Comparison of ENCODE assay signal across 21 mouse cellular contexts in the genomic region with DNA sequence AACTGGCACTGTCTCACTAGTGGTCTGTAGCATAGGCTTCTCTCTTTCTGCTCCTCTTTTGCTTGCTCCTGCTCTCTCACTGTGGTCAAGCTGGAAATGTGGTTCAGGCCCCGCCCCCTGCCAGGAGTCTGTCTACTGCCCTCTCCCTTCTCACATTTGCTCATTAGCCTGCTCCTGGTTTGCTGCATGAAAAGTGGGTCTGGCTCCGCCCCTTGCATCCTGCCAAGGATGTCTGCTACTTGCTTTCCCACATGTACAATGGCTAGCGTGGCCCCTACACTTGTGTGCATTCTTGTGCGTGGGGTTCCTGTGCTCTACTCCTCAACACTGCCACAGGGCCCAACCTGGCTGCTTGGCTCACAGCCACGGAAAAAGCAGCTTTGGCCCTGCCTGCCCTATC.
DNase-seq lines count a peak whose midpoint lies in the region; ATAC-seq and TF ChIP-seq lines count a peak whose summit lies in the region.
"Had no signal": no experiment of that assay in that cellular context is flagged by ENCODE, and none has a peak within 500 bp of the region (broad histone marks: within the 10 kb centered on the region; RNA-seq: fewer than 3 reads in every experiment).

No protein-coding gene starts in this region.

- 74% methylated on average over 5 of the region's 5 CpGs for WGBS in forebrain, embryonic 11.5 days
- 51% methylated on average over 5 of the region's 5 CpGs for WGBS in forebrain, postnatal 0 days
- 56% methylated on average over 5 of the region's 5 CpGs for WGBS in lung, embryonic 15.5 days
- WGBS in forebrain, embryonic 14.5 days, result 52% methylated on average over 5 of the region's 5 CpGs

- ATAC-seq in forebrain, embryonic 11.5 days (replicated peaks; ENCODE audit: low FRiP score), result peak; percentile 49; the same call in 1 of the 2 replicates
- ATAC-seq in forebrain, postnatal 0 days, result no peak
- 0 out of 2 replicates have a peak, but pooled peaks have one; percentile 14 for ATAC-seq in lung, embryonic 15.5 days (ENCODE audit: borderline replicate concordance, extremely low read depth, low FRiP score, low TSS enrichment)
- ATAC-seq in forebrain, embryonic 14.5 days, result peak; percentile 40; the same call in 1 of the 2 replicates

- H3K27ac ChIP-seq in forebrain, embryonic 11.5 days (ENCODE audit: low read depth, low read length), result no peak overlapping the region
- H3K27ac ChIP-seq in forebrain, postnatal 0 days (ENCODE audit: low read depth, low read length), result no peak overlapping the region
- no peak overlapping the region for H3K27ac ChIP-seq in lung, embryonic 15.5 days
- H3K27ac ChIP-seq in forebrain, embryonic 14.5 days (ENCODE audit: low read depth, low read length), result no peak overlapping the region
- H3K27ac ChIP-seq: embryonic facial prominence, embryonic 13.5 days; heart, embryonic 15.5 days; layer of hippocampus, adult 2 months; stomach, postnatal 0 days had no signal

- H3K9ac ChIP-seq in forebrain, embryonic 11.5 days (ENCODE audit: low read length), result no peak overlapping the region
- no peak overlapping the region for H3K9ac ChIP-seq in forebrain, postnatal 0 days
- H3K9ac ChIP-seq in lung, embryonic 15.5 days, result no peak overlapping the region
- no peak overlapping the region for H3K9ac ChIP-seq in forebrain, embryonic 14.5 days (ENCODE audit: low read length)
- H3K9ac ChIP-seq: embryonic facial prominence, embryonic 13.5 days; heart, embryonic 15.5 days had no signal

- intact Hi-C loops in heart, postnatal 36 days (cut with DNase I), result no loop called here

- no peaks in the 10 kb centered on the region for H3K9me3 ChIP-seq in forebrain, embryonic 11.5 days (ENCODE audit: control insufficient read depth, low read length)
- no peaks in the 10 kb centered on the region for H3K9me3 ChIP-seq in forebrain, postnatal 0 days (ENCODE audit: low read length)
- no peaks in the 10 kb centered on the region for H3K9me3 ChIP-seq in lung, embryonic 15.5 days
- H3K9me3 ChIP-seq in forebrain, embryonic 14.5 days (replicated peaks; ENCODE audit: control insufficient read depth, low read length), result no peaks in the 10 kb centered on the region
- H3K9me3 ChIP-seq: embryonic facial prominence, embryonic 13.5 days; heart, embryonic 15.5 days had no signal

- TF ChIP-seq CTCF in forebrain, postnatal 0 days (IDR thresholded peaks at IDR 0.05; ENCODE audit: low read depth), result no peak

- no peaks in the 10 kb centered on the region for H3K27me3 ChIP-seq in forebrain, embryonic 11.5 days (ENCODE audit: control insufficient read depth, insufficient read depth, low read length)
- H3K27me3 ChIP-seq in forebrain, postnatal 0 days (ENCODE audit: insufficient read depth, low read length), result no peaks in the 10 kb centered on the region
- H3K27me3 ChIP-seq in lung, embryonic 15.5 days, result no peaks in the 10 kb centered on the region
- H3K27me3 ChIP-seq in forebrain, embryonic 14.5 days (replicated peaks; ENCODE audit: control insufficient read depth, insufficient read depth, low read length), result no peaks in the 10 kb centered on the region
- H3K27me3 ChIP-seq: embryonic facial prominence, embryonic 13.5 days; heart, embryonic 15.5 days had no signal

- DNase-seq in forebrain, embryonic 11.5 days (ENCODE audit: low spot score), result no peak
- DNase-seq in forebrain, postnatal 0 days, result no peak
- DNase-seq in lung, postnatal 36 days, result no peak
- DNase-seq in R1 (ENCODE audit: low read depth, low spot score), result peak; percentile 12
- DNase-seq in forebrain, embryonic 14.5 days (ENCODE audit: low spot score), result peak; percentile 4
- DNase-seq in embryo, embryonic 11 days, result no peak
- DNase-seq in heart, postnatal 36 days, result no peak
- DNase-seq: adrenal gland, adult 8-10 months; gastrocnemius, postnatal 36 days; kidney, adult 18-20 months; kidney, postnatal 14 days; layer of hippocampus, postnatal 36 days; lung, postnatal 10 days; right cerebral cortex, postnatal 4 days; thymus, postnatal 36 days had no signal

- H3K36me3 ChIP-seq in forebrain, embryonic 11.5 days (ENCODE audit: control insufficient read depth, insufficient read depth, low read length), result no peaks in the 10 kb centered on the region
- H3K36me3 ChIP-seq in forebrain, postnatal 0 days (ENCODE audit: insufficient read depth), result no peaks in the 10 kb centered on the region
- no peaks in the 10 kb centered on the region for H3K36me3 ChIP-seq in lung, embryonic 15.5 days
- no peaks in the 10 kb centered on the region for H3K36me3 ChIP-seq in forebrain, embryonic 14.5 days (ENCODE audit: control insufficient read depth, insufficient read depth, low read length)
- H3K36me3 ChIP-seq: embryonic facial prominence, embryonic 13.5 days; heart, embryonic 15.5 days had no signal

- H3K4me2 ChIP-seq in forebrain, embryonic 11.5 days (ENCODE audit: low read depth, low read length, severe bottlenecking), result no peak overlapping the region
- H3K4me2 ChIP-seq in forebrain, postnatal 0 days (ENCODE audit: low read depth), result no peak overlapping the region
- H3K4me2 ChIP-seq in lung, embryonic 15.5 days, result no peak overlapping the region
- H3K4me2 ChIP-seq in forebrain, embryonic 14.5 days (ENCODE audit: low read length), result no peak overlapping the region
- H3K4me2 ChIP-seq: embryonic facial prominence, embryonic 13.5 days; heart, embryonic 15.5 days; liver, embryonic 11.5 days had no signal

- H3K4me3 ChIP-seq in forebrain, embryonic 11.5 days (ENCODE audit: low read depth, low read length), result no peak overlapping the region
- H3K4me3 ChIP-seq in forebrain, postnatal 0 days (ENCODE audit: low read depth, low read length), result no peak overlapping the region
- H3K4me3 ChIP-seq in lung, embryonic 15.5 days, result no peak overlapping the region
- no peak overlapping the region for H3K4me3 ChIP-seq in forebrain, embryonic 14.5 days (ENCODE audit: low read depth, low read length)
- H3K4me3 ChIP-seq: embryonic facial prominence, embryonic 13.5 days; heart, embryonic 15.5 days; layer of hippocampus, adult 2 months had no signal

- no peaks in the 10 kb centered on the region for H3K4me1 ChIP-seq in forebrain, embryonic 11.5 days (replicated peaks; ENCODE audit: control insufficient read depth, insufficient read depth, low read length)
- H3K4me1 ChIP-seq in forebrain, postnatal 0 days (ENCODE audit: insufficient read depth), result no peaks in the 10 kb centered on the region
- H3K4me1 ChIP-seq in lung, embryonic 15.5 days, result no peaks in the 10 kb centered on the region
- no peaks in the 10 kb centered on the region for H3K4me1 ChIP-seq in forebrain, embryonic 14.5 days (ENCODE audit: control insufficient read depth, insufficient read depth, low read length)
- H3K4me1 ChIP-seq: embryonic facial prominence, embryonic 13.5 days; heart, embryonic 15.5 days had no signal

Comparison
In these comparisons a context has a peak if more than half of its experiments do, and no peak if none do; other contexts are left out.
1. DNase-seq: peak in R1 (single experiment) and forebrain, embryonic 14.5 days (single experiment); none in forebrain, embryonic 11.5 days (single experiment), forebrain, postnatal 0 days (single experiment), lung, postnatal 36 days (single experiment), embryo, embryonic 11 days (single experiment) and heart, postnatal 36 days (0 of 2).